Mouse (Mus musculus): ENCODE data around the gene Ccr7. TPM values are rescaled to one million over a fixed set of nuclear protein-coding genes. Genes with fewer than 3 reads are reported as not detected.

Gene Ccr7
- polyA plus RNA-seq, 1 experiment from 2014 or later: 0.38 TPM

- no peak overlapping the region for H3K4me3 ChIP-seq
- no peak overlapping the region for H3K27ac ChIP-seq
- H3K4me2 ChIP-seq: no peak overlapping the region
- H3K9me3 ChIP-seq: no peaks in the 10 kb centered on the region
- no peak for ATAC-seq (ENCODE audit: insufficient number of reproducible peaks, low FRiP score, low TSS enrichment, low read depth)
- H3K36me3 ChIP-seq: no peaks in the 10 kb centered on the region
- H3K27me3 ChIP-seq: no peaks in the 10 kb centered on the region
- H3K9ac ChIP-seq: no peak overlapping the region
- H3K4me1 ChIP-seq: peaks cover 37% of the 10 kb centered on the region
- WGBS: 66% methylated on average over 11 of the region's 11 CpGs
Measured at GRCm38 (mm10) chr11:99151333-99151930, 3.4 kb downstream of the Ccr7 start.

GRCm38 (mm10) chr11:99150889-99151288, 4.0 kb downstream of the Ccr7 start:
- H3K9me3 ChIP-seq: no peaks in the 10 kb centered on the region
- WGBS: 54% methylated on average over 7 of the region's 7 CpGs

GRCm38 (mm10) chr11:99149898-99150757, 4.7 kb downstream of the Ccr7 start:
- Histone ChIP-seq H3K4me1 (peaks cover 44% of the 10 kb centered on the region), H3K27me3 (no peaks in the 10 kb centered on the region), H3K4me2 (no peak overlapping the region), H3K27ac (peak overlapping the region; percentile 94), H3K4me3 (no peak overlapping the region), H3K36me3 (no peaks in the 10 kb centered on the region), H3K9ac (no peak overlapping the region), H3K9me3 (no peaks in the 10 kb centered on the region)
- peak; percentile 36; the same call in 1 of the 2 replicates for ATAC-seq (ENCODE audit: insufficient number of reproducible peaks, low FRiP score, low TSS enrichment, low read depth)
- 51% methylated on average over 19 of the region's 19 CpGs for WGBS

More at GRCm38 (mm10) chr11:99150889-99151288, 4.0 kb downstream of the Ccr7 start:
- Histone ChIP-seq H3K27me3 (no peaks in the 10 kb centered on the region), H3K36me3 (no peaks in the 10 kb centered on the region), H3K4me1 (peaks cover 37% of the 10 kb centered on the region), H3K4me3 (no peak overlapping the region), H3K9ac (no peak overlapping the region), H3K27ac (no peak overlapping the region), H3K4me2 (no peak overlapping the region)
- no peak for ATAC-seq (ENCODE audit: insufficient number of reproducible peaks, low FRiP score, low TSS enrichment, low read depth)

- H3K4me1 ChIP-seq: peaks cover 54% of the 10 kb centered on the region
- H3K27me3 ChIP-seq: no peaks in the 10 kb centered on the region
- no peaks in the 10 kb centered on the region for H3K36me3 ChIP-seq
- no peak overlapping the region for H3K4me3 ChIP-seq
- WGBS: 3% methylated on average over 16 of the region's 16 CpGs
- ATAC-seq (ENCODE audit: insufficient number of reproducible peaks, low FRiP score, low TSS enrichment, low read depth): peak; percentile 45; the same call in 1 of the 2 replicates
- no peaks in the 10 kb centered on the region for H3K9me3 ChIP-seq
- peak overlapping the region; percentile 94 for H3K27ac ChIP-seq
- no peak overlapping the region for H3K9ac ChIP-seq
- peak overlapping the region; percentile 33 for H3K4me2 ChIP-seq
Measured at GRCm38 (mm10) chr11:99148896-99149703, 5.8 kb downstream of the Ccr7 start.

- Histone ChIP-seq H3K36me3 (no peaks in the 10 kb centered on the region), H3K4me3 (no peak overlapping the region), H3K27ac (peak overlapping the region; percentile 94), H3K27me3 (no peaks in the 10 kb centered on the region), H3K4me1 (peaks cover 60% of the 10 kb centered on the region), H3K4me2 (peak overlapping the region; percentile 33), H3K9ac (no peak overlapping the region), H3K9me3 (no peaks in the 10 kb centered on the region)
- ATAC-seq (ENCODE audit: insufficient number of reproducible peaks, low FRiP score, low TSS enrichment, low read depth): no peak; the same call in 1 of the 2 replicates
- 36% methylated on average over 8 of the region's 8 CpGs for WGBS
Measured at GRCm38 (mm10) chr11:99148400-99148799, 6.5 kb downstream of the Ccr7 start.

GRCm38 (mm10) chr11:99147920-99148289, 7.0 kb downstream of the Ccr7 start:
- peak overlapping the region; percentile 33 for H3K4me2 ChIP-seq

GRCm38 (mm10) chr11:99147041-99147919, 7.6 kb downstream of the Ccr7 start:
- Histone ChIP-seq H3K4me1 (peaks cover 70% of the 10 kb centered on the region), H3K27ac (peak overlapping the region; percentile 94), H3K9ac (no peak overlapping the region; the same call in 1 of the 2 replicates), H3K4me3 (no peak overlapping the region), H3K27me3 (no peaks in the 10 kb centered on the region), H3K4me2 (peak overlapping the region; percentile 33; the same call in 1 of the 2 replicates), H3K36me3 (no peaks in the 10 kb centered on the region), H3K9me3 (no peaks in the 10 kb centered on the region)
- ATAC-seq (ENCODE audit: insufficient number of reproducible peaks, low FRiP score, low TSS enrichment, low read depth): no peak
- WGBS: 23% methylated on average over 17 of the region's 17 CpGs

More at GRCm38 (mm10) chr11:99147920-99148289, 7.0 kb downstream of the Ccr7 start:
- no peak overlapping the region for H3K4me3 ChIP-seq
- H3K27me3 ChIP-seq: no peaks in the 10 kb centered on the region
- H3K9me3 ChIP-seq: no peaks in the 10 kb centered on the region
- H3K36me3 ChIP-seq: no peaks in the 10 kb centered on the region
- peak overlapping the region; percentile 94 for H3K27ac ChIP-seq
- H3K9ac ChIP-seq: no peak overlapping the region
- 3% methylated on average over 3 of the region's 4 CpGs for WGBS
- peak; percentile 77 for ATAC-seq (ENCODE audit: insufficient number of reproducible peaks, low FRiP score, low TSS enrichment, low read depth)
- peaks cover 64% of the 10 kb centered on the region for H3K4me1 ChIP-seq

- no peaks in the 10 kb centered on the region for H3K9me3 ChIP-seq
- H3K27me3 ChIP-seq: no peaks in the 10 kb centered on the region
- 71% methylated on average over 6 of the region's 6 CpGs for WGBS
- H3K9ac ChIP-seq: no peak overlapping the region
- no peaks in the 10 kb centered on the region for H3K36me3 ChIP-seq
- no peak for ATAC-seq (ENCODE audit: insufficient number of reproducible peaks, low FRiP score, low TSS enrichment, low read depth)
- H3K4me1 ChIP-seq: peaks cover 77% of the 10 kb centered on the region
- H3K4me2 ChIP-seq: no peak overlapping the region
- no peak overlapping the region for H3K4me3 ChIP-seq
- peak overlapping the region; percentile 94 for H3K27ac ChIP-seq
Measured at GRCm38 (mm10) chr11:99146558-99146957, 8.3 kb downstream of the Ccr7 start.

GRCm38 (mm10) chr11:99145765-99146164, 9.1 kb downstream of the Ccr7 start:
- H3K36me3 ChIP-seq: no peaks in the 10 kb centered on the region

GRCm38 (mm10) chr11:99144940-99145339, 9.9 kb downstream of the Ccr7 start:
- Histone ChIP-seq H3K27ac (peak overlapping the region; percentile 18), H3K36me3 (no peaks in the 10 kb centered on the region), H3K9me3 (no peaks in the 10 kb centered on the region), H3K9ac (no peak overlapping the region), H3K4me2 (no peak overlapping the region), H3K27me3 (no peaks in the 10 kb centered on the region), H3K4me3 (no peak overlapping the region), H3K4me1 (peaks cover 74% of the 10 kb centered on the region)
- no peak for ATAC-seq (ENCODE audit: insufficient number of reproducible peaks, low FRiP score, low TSS enrichment, low read depth)
- 78% methylated on average over 23 of the region's 23 CpGs for WGBS

More at GRCm38 (mm10) chr11:99145765-99146164, 9.1 kb downstream of the Ccr7 start:
- Histone ChIP-seq H3K4me1 (peaks cover 77% of the 10 kb centered on the region), H3K27ac (no peak overlapping the region), H3K27me3 (no peaks in the 10 kb centered on the region), H3K4me3 (no peak overlapping the region), H3K9ac (no peak overlapping the region), H3K9me3 (no peaks in the 10 kb centered on the region), H3K4me2 (no peak overlapping the region)
- whole genome bisulfite sequencing: 84% methylated on average over 16 of the region's 16 CpGs
- no peak for ATAC-seq (ENCODE audit: insufficient number of reproducible peaks, low FRiP score, low TSS enrichment, low read depth)

GRCm38 (mm10) chr11:99144456-99144855, 10.4 kb downstream of the Ccr7 start:
- H3K27ac ChIP-seq: peak overlapping the region; percentile 18
- H3K36me3 ChIP-seq: no peaks in the 10 kb centered on the region
- no peak overlapping the region for H3K9ac ChIP-seq
- 59% methylated on average over 5 of the region's 5 CpGs for WGBS
- no peak overlapping the region for H3K4me3 ChIP-seq
- ATAC-seq (ENCODE audit: insufficient number of reproducible peaks, low FRiP score, low TSS enrichment, low read depth): no peak
- no peak overlapping the region for H3K4me2 ChIP-seq
- no peaks in the 10 kb centered on the region for H3K27me3 ChIP-seq
- H3K9me3 ChIP-seq: no peaks in the 10 kb centered on the region
- H3K4me1 ChIP-seq: peaks cover 69% of the 10 kb centered on the region
